Mouse (Mus musculus) brain, embryonic 14.5 days (tissue): ENCODE measurements around the gene Mcu. TPM values are rescaled to one million over a fixed set of nuclear protein-coding genes. Genes with fewer than 3 reads are reported as not detected.

Source experiments
- DNase-seq: peaks from one replicate; pipeline ENCODE4 v3.0.0-alpha.2; 2011; ENCODE audit warnings: low read depth
- CTCF ChIP-seq: fragments of 200-500 bp; IDR thresholded peaks from 2 replicates; pipeline ENCODE4 v1.5.1; 2012; ENCODE audit warnings: inconsistent platforms, mild to moderate bottlenecking, moderate library complexity, borderline replicate concordance; ENCODE audit not compliant: insufficient read depth, insufficient read length; ENCODE audit errors: extremely low read depth
- POLR2A ChIP-seq: fragments of 200-500 bp; IDR thresholded peaks from 2 replicates; pipeline ENCODE4 v1.6.1; 2012; ENCODE audit warnings: mild to moderate bottlenecking, inconsistent platforms, borderline replicate concordance; ENCODE audit not compliant: poor library complexity, insufficient read depth, insufficient read length, severe bottlenecking; ENCODE audit errors: extremely low read depth
- polyA plus RNA-seq: library from polyadenylated mRNA; depleted of rRNA; stranded (reverse); fragments of >200 nt; gene quantifications from 2 replicates; pipeline ENCODE4 v1.2.3, GENCODE M21; 2012

The Mcu gene
- polyA plus RNA-seq, 1 experiment, result 17.3 TPM

DNA sequence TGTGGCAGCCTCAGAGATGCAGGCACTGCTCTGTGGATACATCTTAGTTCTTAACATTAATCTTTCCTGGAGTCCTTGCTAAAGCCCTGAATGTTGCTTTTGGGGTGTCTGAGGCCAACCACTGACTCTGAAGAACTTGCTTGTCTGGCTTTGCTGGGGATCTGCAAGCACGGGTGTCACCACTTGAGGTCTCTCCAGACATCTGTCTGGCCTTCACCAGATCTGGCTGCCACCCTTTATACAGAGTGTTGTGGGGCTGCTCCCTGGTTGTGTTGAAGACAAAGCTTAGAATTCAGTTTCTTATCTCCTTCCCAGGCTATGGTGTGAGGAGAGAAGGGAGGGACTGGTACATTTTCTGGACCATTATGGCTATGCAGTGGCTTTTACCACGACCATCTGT lies 122.4 kb downstream of the Mcu start:
- TF ChIP-seq CTCF (no peak; the same call in 1 of the 2 replicates), POLR2A (no peak)
- DNase-seq, result no peak

DNA sequence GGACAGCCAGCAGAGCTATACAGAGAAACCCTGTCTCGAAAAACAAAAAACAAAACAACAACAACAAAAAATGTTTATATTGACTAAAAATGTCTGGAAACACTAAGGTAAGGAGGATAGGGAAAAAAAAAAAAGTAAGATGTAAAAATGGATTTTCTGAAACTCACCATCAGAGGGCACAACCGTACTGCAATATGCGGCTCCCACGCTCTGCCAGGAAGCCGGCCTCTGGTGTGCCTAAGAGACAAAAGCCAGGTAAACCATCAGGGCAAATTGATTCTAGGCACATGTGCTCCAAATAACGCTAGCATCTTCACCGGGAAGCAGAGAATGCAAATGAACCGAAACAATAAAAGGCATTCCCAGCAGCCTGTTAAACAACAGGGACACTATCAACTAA lies 125.6 kb downstream of the Mcu start:
- peak; percentile 52 for DNase-seq
- no peak for TF ChIP-seq POLR2A
- peak; percentile 28; the same call in 1 of the 2 replicates for TF ChIP-seq CTCF

DNA sequence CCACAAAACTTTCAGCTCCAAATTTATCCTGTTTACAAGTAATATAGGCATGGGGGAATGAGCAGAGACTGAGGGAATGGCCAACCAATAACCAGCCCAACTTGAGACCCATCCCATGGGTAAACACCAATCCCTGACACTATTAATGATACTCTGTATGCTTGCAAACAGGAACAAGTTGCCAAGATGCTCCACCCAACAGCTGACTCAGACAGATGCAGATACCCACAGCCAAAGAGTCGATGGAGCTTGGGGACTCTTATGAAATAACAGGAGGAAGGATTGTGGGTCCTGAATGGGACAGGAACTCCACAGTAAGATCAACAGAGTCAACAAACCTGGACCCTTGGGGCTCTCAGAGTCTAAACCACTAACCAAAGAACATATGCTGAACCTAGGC lies 127.1 kb downstream of the Mcu start:
- TF ChIP-seq POLR2A (no peak), CTCF (no peak)

DNA sequence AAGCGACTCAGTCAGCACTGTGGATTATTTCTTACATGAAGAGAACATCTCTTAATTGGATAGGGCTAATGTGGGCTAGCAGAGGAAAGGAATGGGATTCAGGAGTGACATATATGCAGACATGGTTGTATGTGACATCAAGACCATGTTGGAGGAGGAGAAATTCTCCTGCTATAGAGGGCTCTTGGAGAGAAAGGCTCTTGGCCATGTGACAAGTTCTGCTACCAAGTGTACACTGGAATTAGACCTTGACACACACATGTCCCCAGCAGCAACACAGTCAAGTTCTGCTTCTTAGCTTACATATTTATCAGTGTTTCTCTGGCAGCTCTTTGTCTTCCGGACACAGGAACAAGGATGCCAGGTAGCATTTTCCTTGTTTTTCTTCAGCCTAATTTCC lies 129.1 kb downstream of the Mcu start:
- DNase-seq, result no peak
- TF ChIP-seq CTCF (no peak), POLR2A (no peak)

More for the DNA sequence above, 127.1 kb downstream of the Mcu start:
- DNase-seq, result no peak

DNA sequence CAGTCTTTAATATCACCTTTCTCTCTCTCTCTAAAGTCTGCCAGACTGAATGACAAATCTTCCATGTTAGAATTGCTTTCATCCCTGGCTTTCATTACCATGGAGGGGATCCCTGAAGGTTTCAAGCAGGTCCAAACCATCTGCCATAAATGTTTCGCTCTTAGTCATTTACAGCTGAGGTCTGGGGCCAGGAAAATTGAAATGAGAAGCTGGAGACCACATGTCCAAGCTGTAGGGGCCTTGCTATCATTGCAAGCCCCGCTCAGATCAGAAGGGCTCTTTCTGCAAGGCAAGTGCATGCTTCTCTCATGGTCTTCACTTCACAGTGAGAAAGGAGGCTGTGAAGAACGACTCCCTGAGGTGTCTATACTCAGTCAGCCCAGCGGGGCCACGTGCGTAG lies 132.2 kb downstream of the Mcu start:
- TF ChIP-seq POLR2A, result no peak
- TF ChIP-seq CTCF, result no peak
- DNase-seq, result no peak

DNA sequence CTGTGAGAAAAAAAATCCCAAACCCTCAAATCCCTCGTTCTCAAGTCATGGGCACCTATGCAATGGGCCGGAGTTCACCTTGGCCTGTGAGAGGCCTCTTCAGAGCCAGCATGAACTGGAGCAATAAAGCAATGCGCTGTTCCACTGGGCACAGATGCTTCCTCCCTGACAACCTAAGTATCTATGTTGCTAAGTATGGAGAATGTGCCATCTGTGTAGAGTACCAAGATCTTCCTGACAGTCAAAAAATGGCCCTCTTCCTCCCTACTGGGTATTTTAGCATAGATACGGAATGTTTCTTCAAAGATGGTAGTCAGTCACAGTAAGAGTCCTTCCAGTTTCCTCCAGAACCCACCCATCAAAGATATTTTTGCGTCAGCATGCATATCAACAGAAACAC lies 135.1 kb downstream of the Mcu start:
- TF ChIP-seq CTCF (no peak), POLR2A (no peak)
- no peak for DNase-seq

DNA sequence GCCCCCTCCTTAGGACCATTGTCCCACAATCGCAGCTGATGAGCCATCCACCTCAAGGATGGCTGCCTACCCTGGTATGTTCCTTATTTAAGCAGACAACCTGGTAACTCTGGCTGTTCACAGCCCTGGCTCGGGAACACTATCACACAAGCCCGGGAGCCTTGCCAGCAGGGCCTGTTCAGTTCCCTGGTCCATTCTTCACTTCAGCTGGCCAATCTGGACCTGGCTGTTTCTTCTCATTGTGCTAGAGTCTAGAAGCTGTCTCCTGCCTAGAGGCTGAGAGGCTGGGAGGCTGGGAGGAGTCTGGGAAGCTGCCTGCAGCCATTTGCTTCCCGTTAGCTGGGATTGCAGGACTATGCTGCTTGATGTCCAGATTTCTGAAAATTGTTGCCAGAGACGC lies 146.0 kb downstream of the Mcu start:
- peak; percentile 53 for DNase-seq
- no peak for TF ChIP-seq CTCF
- no peak for TF ChIP-seq POLR2A

DNA sequence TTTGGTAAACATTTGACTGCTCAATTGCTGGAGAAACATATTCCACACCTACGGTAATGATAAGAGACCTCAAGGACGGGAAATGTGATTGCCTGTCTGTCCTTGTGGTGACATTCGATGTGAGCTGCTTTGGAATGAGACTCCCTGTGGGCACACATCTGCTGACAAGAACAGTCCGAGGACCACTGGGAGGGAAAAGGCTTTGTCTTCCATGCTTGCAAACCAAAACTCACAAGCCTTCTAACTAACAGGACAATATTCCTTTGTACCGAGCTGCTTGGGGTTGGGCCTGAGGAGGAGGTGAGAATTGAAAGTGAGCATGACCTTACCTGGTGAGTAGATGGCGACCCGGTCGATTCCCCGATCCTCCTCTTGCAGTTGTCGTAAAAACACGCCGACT lies 149.2 kb downstream of the Mcu start:
- DNase-seq, result no peak
- TF ChIP-seq CTCF, result no peak
- no peak for TF ChIP-seq POLR2A

DNA sequence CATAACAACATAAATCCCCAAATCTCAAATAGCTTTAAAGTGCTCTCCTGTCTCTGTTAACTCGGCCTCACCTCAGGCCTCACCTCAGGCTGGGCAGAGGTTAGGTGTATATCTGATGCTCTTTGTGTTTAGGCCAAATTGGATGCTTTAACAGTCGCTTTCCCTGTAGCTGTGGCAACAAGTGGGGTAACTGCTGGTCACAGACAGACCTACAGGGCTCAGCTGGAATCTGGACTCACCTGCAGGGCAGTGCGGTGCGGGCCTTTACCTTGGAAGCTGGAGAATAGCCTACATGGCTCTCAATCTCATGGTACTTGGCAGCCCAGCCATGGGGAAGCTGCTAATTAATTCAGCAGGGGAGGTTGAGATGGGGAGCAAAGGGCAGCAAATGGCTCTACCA lies 149.9 kb downstream of the Mcu start:
- no peak for TF ChIP-seq CTCF
- TF ChIP-seq POLR2A, result no peak
- DNase-seq, result no peak

DNA sequence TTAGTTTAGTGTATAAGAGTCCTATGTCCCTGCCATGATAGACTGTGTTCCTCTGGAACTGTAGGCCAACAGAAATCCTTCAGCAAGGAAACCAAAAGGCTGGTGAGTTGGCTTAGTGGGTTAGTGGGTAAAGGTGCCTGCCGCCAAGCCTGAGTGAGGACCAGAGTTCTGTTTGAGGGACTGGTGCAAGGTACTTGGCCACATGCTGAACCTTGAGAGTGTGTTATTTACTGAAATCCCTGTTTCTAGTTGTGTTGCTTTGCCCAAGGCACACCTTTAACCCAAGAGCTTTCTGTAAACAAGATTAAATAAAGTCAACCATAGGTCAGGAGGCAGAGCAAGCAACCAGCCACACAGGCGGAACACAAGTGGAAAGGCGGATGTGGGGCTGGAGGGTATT lies 150.9 kb downstream of the Mcu start:
- TF ChIP-seq POLR2A, result no peak
- no peak for TF ChIP-seq CTCF
- no peak for DNase-seq

DNA sequence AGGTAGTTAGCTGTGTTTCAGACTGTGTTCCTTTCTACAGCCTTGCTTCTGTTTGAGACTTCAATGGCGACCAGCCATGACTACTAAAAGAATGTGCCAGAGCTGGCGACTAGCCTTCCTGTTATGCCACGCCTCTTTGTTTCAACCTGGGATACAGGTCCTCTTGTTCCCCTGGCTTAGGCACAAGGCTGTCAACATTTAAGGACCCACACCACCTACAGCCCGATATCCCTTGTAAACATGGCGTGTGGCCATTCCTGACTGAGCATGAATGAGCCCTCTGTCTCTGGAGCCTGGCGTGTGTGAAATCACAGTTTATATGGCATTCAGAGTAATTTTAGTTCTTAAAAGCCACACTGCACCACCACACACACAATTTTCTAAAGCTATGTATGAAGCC lies 154.2 kb downstream of the Mcu start:
- DNase-seq, result peak; percentile 45
- TF ChIP-seq CTCF (no peak), POLR2A (no peak)

DNA sequence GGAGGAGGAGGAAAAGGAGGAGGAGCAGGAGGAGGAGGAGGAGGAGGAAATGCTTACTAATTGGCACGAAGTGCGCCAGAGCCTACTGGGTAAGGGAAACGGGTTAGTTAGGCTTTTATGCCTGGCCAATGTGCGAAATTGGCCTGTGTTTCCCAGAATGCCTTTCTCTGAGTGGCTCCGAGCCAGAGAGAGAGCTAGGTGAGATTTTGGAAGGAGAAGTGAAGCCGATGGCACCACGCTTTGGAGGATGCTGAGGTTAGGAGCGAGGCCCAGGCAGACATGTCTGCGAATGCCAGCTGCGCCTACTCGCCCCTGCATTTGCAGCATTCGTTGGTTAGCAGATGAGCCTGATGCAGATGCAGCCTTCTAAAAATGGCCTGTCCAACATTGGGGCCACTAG lies 156.7 kb downstream of the Mcu start:
- peak; percentile 72 for DNase-seq
- TF ChIP-seq CTCF (no peak), POLR2A (no peak)
